Mouse (Mus musculus) erythroid progenitor cell, adult 5-6 weeks (primary cell): ENCODE measurements around the gene Gm49393. TPM values are rescaled to one million over a fixed set of nuclear protein-coding genes. Genes with fewer than 3 reads are reported as not detected.

Source experiments
- ATAC-seq: replicated peaks from 2 replicates; pipeline ENCODE4 v1.8.0; 2016; ENCODE audit warnings: moderate number of reproducible peaks, mild to moderate bottlenecking, moderate TSS enrichment, inconsistent platforms; ENCODE audit not compliant: poor library complexity, low FRiP score, severe bottlenecking
- total RNA-seq, 2 experiments: library from RNA; stranded (forward) in 1 of 2; stranded (reverse) in 1 of 2; fragments of 150-400 nt in 1 of 2; fragments of 186-747, 209-891 nt in 1 of 2; gene quantifications; 2 replicates each; pipeline versions ENCODE4 v1.2.3 to v1.2.4; 2015 to 2017; ENCODE audit warnings: low replicate concordance in 2 of 2

Gm49393 gene
- total RNA-seq, 2 experiments from 2014 or later = not detected

- ATAC-seq = no peak
These were observed 121.7 kb downstream of the Gm49393 start for GRCm38 (mm10) chr13:60813722-60814121.

DNA sequence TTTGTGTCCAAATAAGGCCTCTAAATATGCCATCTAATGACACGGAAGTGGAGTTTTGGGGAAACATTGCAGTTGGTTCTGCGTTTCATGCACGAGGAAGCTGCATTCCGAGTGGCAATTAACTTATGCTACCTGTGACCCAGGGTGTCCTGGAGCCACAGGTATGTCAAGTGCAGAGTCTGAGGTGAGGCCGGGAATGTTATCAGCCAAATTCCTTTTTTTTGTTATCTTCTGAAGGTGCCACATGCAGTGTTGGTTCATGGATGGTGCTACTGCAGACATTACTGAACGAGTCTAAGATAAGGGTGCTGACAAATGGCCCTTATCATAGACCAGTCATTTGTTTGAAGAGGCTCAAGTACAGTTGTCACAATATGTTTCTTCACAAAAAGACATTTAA lies 122.6 kb downstream of the Gm49393 start:
- no peak for ATAC-seq

DNA sequence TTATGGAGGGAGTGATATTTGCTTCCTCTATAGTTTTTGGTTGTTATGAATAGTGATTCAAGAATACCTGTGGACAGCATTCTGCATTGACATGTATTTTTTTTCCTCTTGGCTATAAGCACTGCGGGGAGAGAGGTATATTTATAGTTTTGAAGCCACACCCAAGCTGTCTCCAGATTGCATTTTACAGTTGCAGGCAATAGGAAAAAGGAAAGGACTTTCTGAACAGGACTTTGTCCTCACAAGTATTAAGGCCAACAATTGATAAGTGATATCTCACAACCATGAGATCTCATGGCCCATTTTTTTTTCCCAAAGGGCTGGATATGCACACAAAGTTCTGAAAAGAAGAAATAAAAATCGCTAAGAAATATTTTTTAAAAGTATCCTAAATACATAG lies 125.7 kb downstream of the Gm49393 start:
- no peak for ATAC-seq

Other genes starting within 250 kb of the Gm49393 start
- gene BC051665, start 149.2 kb downstream of the Gm49393 start, total RNA-seq (2015; ENCODE audit: low replicate concordance) = not detected in 2 replicates
- gene BC051665, start 149.2 kb downstream of the Gm49393 start, total RNA-seq (2017; ENCODE audit: low replicate concordance) = not detected in 2 replicates
- not detected in 2 replicates for gene Ctsll3, start 132.7 kb downstream of the Gm49393 start, total RNA-seq (2015; ENCODE audit: low replicate concordance)
- not detected in 2 replicates for gene Ctsll3, start 132.7 kb downstream of the Gm49393 start, total RNA-seq (2017; ENCODE audit: low replicate concordance)
- gene 4930486L24Rik, start 71.1 kb downstream of the Gm49393 start, total RNA-seq (2015; ENCODE audit: low replicate concordance) = not detected in 2 replicates
- 0.90 TPM in 1 of 2 replicates, not detected in the other for gene 4930486L24Rik, start 71.1 kb downstream of the Gm49393 start, total RNA-seq (2017; ENCODE audit: low replicate concordance)
- gene Gm49392, start 38.7 kb downstream of the Gm49393 start, total RNA-seq (2015; ENCODE audit: low replicate concordance) = not detected in 2 replicates
- not detected in 2 replicates for gene Gm49392, start 38.7 kb downstream of the Gm49393 start, total RNA-seq (2017; ENCODE audit: low replicate concordance)
- 2.5 and 10.1 TPM in 2 replicates for gene Ctla2b, start 38.1 kb downstream of the Gm49393 start, total RNA-seq (2015; ENCODE audit: low replicate concordance)
- gene Ctla2b, start 38.1 kb downstream of the Gm49393 start, total RNA-seq (2017; ENCODE audit: low replicate concordance) = 0.90 TPM in 1 of 2 replicates, not detected in the other
- not detected in 2 replicates for gene Tpbpb, start 30.7 kb downstream of the Gm49393 start, total RNA-seq (2015; ENCODE audit: low replicate concordance)
- not detected in 2 replicates for gene Tpbpb, start 30.7 kb downstream of the Gm49393 start, total RNA-seq (2017; ENCODE audit: low replicate concordance)
- gene Gm49391, start 981 bp upstream of the Gm49393 start, total RNA-seq (2015; ENCODE audit: low replicate concordance) = 3.2 TPM in 1 of 2 replicates, not detected in the other
- gene Gm49391, start 981 bp upstream of the Gm49393 start, total RNA-seq (2017; ENCODE audit: low replicate concordance) = 3.0 TPM in 1 of 2 replicates, not detected in the other
- 5.0 TPM in 1 of 2 replicates, not detected in the other for gene Ctla2a, start 1.0 kb upstream of the Gm49393 start, total RNA-seq (2015; ENCODE audit: low replicate concordance)
- gene Ctla2a, start 1.0 kb upstream of the Gm49393 start, total RNA-seq (2017; ENCODE audit: low replicate concordance) = 0.53 and 10.9 TPM in 2 replicates
- gene Tpbpa, start 6.4 kb upstream of the Gm49393 start, total RNA-seq (2015; ENCODE audit: low replicate concordance) = not detected in 2 replicates
- not detected in 2 replicates for gene Tpbpa, start 6.4 kb upstream of the Gm49393 start, total RNA-seq (2017; ENCODE audit: low replicate concordance)
- gene Ctsj, start 70.4 kb upstream of the Gm49393 start, total RNA-seq (2015; ENCODE audit: low replicate concordance) = not detected in 2 replicates
- gene Ctsj, start 70.4 kb upstream of the Gm49393 start, total RNA-seq (2017; ENCODE audit: low replicate concordance) = not detected in 2 replicates
- not detected in 2 replicates for gene Ctsq, start 105.0 kb upstream of the Gm49393 start, total RNA-seq (2015; ENCODE audit: low replicate concordance)
- not detected in 2 replicates for gene Ctsq, start 105.0 kb upstream of the Gm49393 start, total RNA-seq (2017; ENCODE audit: low replicate concordance)
- not detected in 2 replicates for gene Ctsr, start 228.7 kb upstream of the Gm49393 start, total RNA-seq (2015; ENCODE audit: low replicate concordance)
- gene Ctsr, start 228.7 kb upstream of the Gm49393 start, total RNA-seq (2017; ENCODE audit: low replicate concordance) = not detected in 2 replicates